Mouse (Mus musculus): ENCODE measurements around the gene Cyp17a1.

DNA sequence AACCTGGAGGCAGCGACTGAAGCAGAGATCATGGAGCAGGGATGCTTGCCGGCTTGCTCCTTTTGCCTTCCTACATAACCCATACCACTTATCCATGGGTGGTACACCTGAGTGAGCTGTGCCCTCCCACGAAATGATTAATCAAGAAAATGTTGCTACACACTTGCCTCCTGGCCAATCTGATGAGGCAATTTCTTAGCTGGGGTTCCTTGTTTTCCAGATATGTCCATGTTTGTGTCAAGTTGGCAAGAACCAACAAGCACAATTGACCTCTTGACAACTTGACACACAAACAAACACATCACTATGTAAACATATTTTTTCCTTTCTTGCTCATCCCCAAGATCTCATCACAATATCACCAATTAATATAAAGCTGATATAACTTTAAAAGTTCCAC, 2.7 kb upstream of the Cyp17a1 start:
- TF ChIP-seq POLR2A (IDR thresholded peaks at IDR 0.05; ENCODE audit: borderline replicate concordance, extremely low read depth, low read depth, low read length) (no peak), CTCF (IDR thresholded peaks at IDR 0.05; ENCODE audit: insufficient read depth, low read length) (no peak)
